25 mouse cellular contexts compared by ENCODE assay signal in the genomic region with DNA sequence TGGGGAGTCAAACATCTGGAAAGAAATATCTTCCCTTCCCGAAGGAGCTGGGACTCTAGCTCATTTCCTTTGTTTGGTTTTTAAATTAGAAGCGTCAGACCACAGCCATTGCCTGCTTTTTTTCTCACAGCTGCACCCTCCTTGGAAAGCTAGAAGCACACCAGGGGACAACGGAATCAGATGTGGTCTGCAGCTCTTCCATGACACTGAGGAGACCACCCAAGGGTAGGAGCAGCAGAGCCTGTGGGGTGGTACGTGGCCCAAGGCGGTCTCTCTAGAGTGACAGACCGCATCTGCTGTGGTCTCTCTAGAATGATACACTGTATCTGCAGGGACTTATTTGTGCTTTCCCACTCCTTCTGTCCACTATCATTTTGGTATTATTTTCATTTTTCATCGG. TPM values are rescaled to one million over a fixed set of nuclear protein-coding genes. Genes with fewer than 3 reads are reported as not detected.
DNase-seq lines count a peak whose midpoint lies in the region; ATAC-seq and TF ChIP-seq lines count a peak whose summit lies in the region.
"Had no signal": no experiment of that assay in that cellular context is flagged by ENCODE, and none has a peak within 500 bp of the region (broad histone marks: within the 10 kb centered on the region; RNA-seq: fewer than 3 reads in every experiment).

No protein-coding gene starts in this region.

- TF ChIP-seq CTCF in intestine, postnatal 0 days (IDR thresholded peaks at IDR 0.05; ENCODE audit: low read depth), result no peak
- no peak for TF ChIP-seq CTCF in stomach, postnatal 0 days (IDR thresholded peaks at IDR 0.05; ENCODE audit: low read depth)

- H3K9ac ChIP-seq in intestine, embryonic 14.5 days (ENCODE audit: low read length), result no peak overlapping the region
- H3K9ac ChIP-seq in intestine, postnatal 0 days (ENCODE audit: low read depth, low read length), result no peak overlapping the region
- H3K9ac ChIP-seq in lung, embryonic 16.5 days (ENCODE audit: low read length), result no peak overlapping the region
- H3K9ac ChIP-seq in intestine, embryonic 16.5 days (ENCODE audit: low read depth, low read length), result no peak overlapping the region
- H3K9ac ChIP-seq in stomach, postnatal 0 days (ENCODE audit: low read length), result no peak overlapping the region
- H3K9ac ChIP-seq: hindbrain, embryonic 15.5 days; liver, embryonic 15.5 days; neural tube, embryonic 15.5 days had no signal

- H3K4me2 ChIP-seq in intestine, embryonic 14.5 days (ENCODE audit: low read length), result no peak overlapping the region; the same call in 1 of the 2 replicates
- H3K4me2 ChIP-seq in intestine, postnatal 0 days (replicated peaks; ENCODE audit: low read depth), result no peak overlapping the region
- no peak overlapping the region for H3K4me2 ChIP-seq in lung, embryonic 16.5 days (ENCODE audit: low read depth, low read length)
- H3K4me2 ChIP-seq in intestine, embryonic 16.5 days (ENCODE audit: low read depth, low read length), result no peak overlapping the region
- H3K4me2 ChIP-seq in stomach, postnatal 0 days (replicated peaks; ENCODE audit: low read depth), result no peak overlapping the region
- H3K4me2 ChIP-seq: hindbrain, embryonic 15.5 days; liver, embryonic 15.5 days; neural tube, embryonic 15.5 days had no signal

- WGBS in intestine, embryonic 14.5 days, result 43% methylated on average over 7 of the region's 7 CpGs
- 68% methylated on average over 7 of the region's 7 CpGs for WGBS in intestine, postnatal 0 days
- WGBS in lung, embryonic 16.5 days, result 43% methylated on average over 7 of the region's 7 CpGs
- 56% methylated on average over 7 of the region's 7 CpGs for WGBS in intestine, embryonic 16.5 days
- WGBS in stomach, postnatal 0 days, result 53% methylated on average over 7 of the region's 7 CpGs

- no peaks in the 10 kb centered on the region for H3K9me3 ChIP-seq in intestine, embryonic 14.5 days (ENCODE audit: control insufficient read depth, low read length)
- no peaks in the 10 kb centered on the region for H3K9me3 ChIP-seq in intestine, postnatal 0 days (ENCODE audit: control insufficient read depth)
- no peaks in the 10 kb centered on the region for H3K9me3 ChIP-seq in lung, embryonic 16.5 days (ENCODE audit: control insufficient read depth, low read length)
- no peaks in the 10 kb centered on the region for H3K9me3 ChIP-seq in intestine, embryonic 16.5 days (ENCODE audit: control insufficient read depth, low read length)
- H3K9me3 ChIP-seq in stomach, postnatal 0 days (ENCODE audit: control insufficient read depth, low read length), result no peaks in the 10 kb centered on the region
- H3K9me3 ChIP-seq: heart, embryonic 10.5 days; hindbrain, embryonic 15.5 days; liver, embryonic 15.5 days; neural tube, embryonic 15.5 days had no signal

- no peak overlapping the region for H3K4me3 ChIP-seq in intestine, embryonic 14.5 days (ENCODE audit: low read depth, low read length)
- no peak overlapping the region for H3K4me3 ChIP-seq in intestine, postnatal 0 days (ENCODE audit: low read depth, low read length)
- no peak overlapping the region for H3K4me3 ChIP-seq in lung, embryonic 16.5 days (ENCODE audit: low read length)
- H3K4me3 ChIP-seq in intestine, embryonic 16.5 days (ENCODE audit: low read length), result no peak overlapping the region
- 0 out of 2 replicates have a peak overlapping the region, but pooled peaks have one; percentile 6 for H3K4me3 ChIP-seq in stomach, postnatal 0 days (ENCODE audit: low read depth, low read length)
- H3K4me3 ChIP-seq: gastrocnemius, adult 2 months; heart, embryonic 10.5 days; hindbrain, embryonic 15.5 days; left cerebral cortex, adult 2 months; liver, embryonic 15.5 days; neural tube, embryonic 15.5 days had no signal

- 0 out of 2 replicates have a peak, but pooled peaks have one; percentile 57 for ATAC-seq in intestine, embryonic 14.5 days (replicated peaks; ENCODE audit: low FRiP score, low TSS enrichment, low read depth)
- ATAC-seq in intestine, postnatal 0 days, result no peak
- peak; percentile 44; the same call in 1 of the 2 replicates for ATAC-seq in lung, embryonic 16.5 days (ENCODE audit: low read depth)
- ATAC-seq in intestine, embryonic 16.5 days, result peak; percentile 49; the same call in 1 of the 2 replicates
- no peak for ATAC-seq in stomach, postnatal 0 days (ENCODE audit: low FRiP score, low TSS enrichment)
- ATAC-seq: CD4-positive, CD25-positive, alpha-beta regulatory T cell, adult 4 months; forebrain, embryonic 14.5 days; midbrain, embryonic 16.5 days had no signal

- peaks cover 3% of the 10 kb centered on the region; the same call in 1 of the 2 replicates for H3K36me3 ChIP-seq in intestine, embryonic 14.5 days (ENCODE audit: control insufficient read depth, insufficient read depth, low read length)
- peaks cover 70% of the 10 kb centered on the region for H3K36me3 ChIP-seq in intestine, postnatal 0 days (ENCODE audit: control insufficient read depth, insufficient read depth)
- H3K36me3 ChIP-seq in lung, embryonic 16.5 days (ENCODE audit: control insufficient read depth, insufficient read depth, low read length), result no peaks in the 10 kb centered on the region
- H3K36me3 ChIP-seq in intestine, embryonic 16.5 days (ENCODE audit: control insufficient read depth, insufficient read depth, low read length), result peaks cover 2% of the 10 kb centered on the region; the same call in 1 of the 2 replicates
- H3K36me3 ChIP-seq in stomach, postnatal 0 days (ENCODE audit: control insufficient read depth, insufficient read depth, low read length), result 0 out of 2 replicates have a peak, but pooled peaks cover 2% of the 10 kb centered on the region
- H3K36me3 ChIP-seq: heart, embryonic 10.5 days; hindbrain, embryonic 15.5 days; liver, embryonic 15.5 days; neural tube, embryonic 15.5 days had no signal

- peaks cover 9% of the 10 kb centered on the region; the same call in 1 of the 2 replicates for H3K4me1 ChIP-seq in intestine, embryonic 14.5 days (replicated peaks; ENCODE audit: control insufficient read depth, insufficient read depth, low read length)
- H3K4me1 ChIP-seq in intestine, postnatal 0 days (replicated peaks; ENCODE audit: control insufficient read depth, insufficient read depth, low read length), result no peaks in the 10 kb centered on the region
- no peaks in the 10 kb centered on the region; the same call in 1 of the 2 replicates for H3K4me1 ChIP-seq in lung, embryonic 16.5 days (replicated peaks; ENCODE audit: control insufficient read depth, insufficient read depth, low read length)
- H3K4me1 ChIP-seq in intestine, embryonic 16.5 days (ENCODE audit: control insufficient read depth, insufficient read depth, low read length), result peaks cover 2% of the 10 kb centered on the region; the same call in 1 of the 2 replicates
- no peaks in the 10 kb centered on the region for H3K4me1 ChIP-seq in stomach, postnatal 0 days (replicated peaks; ENCODE audit: control insufficient read depth, insufficient read depth)
- H3K4me1 ChIP-seq: hindbrain, embryonic 15.5 days; liver, embryonic 15.5 days; neural tube, embryonic 15.5 days had no signal

- TF ChIP-seq EP300 in stomach, postnatal 0 days (optimal IDR thresholded peaks at IDR 0.05), result no peak

- peak overlapping the region; percentile 64; the same call in 1 of the 2 replicates for H3K27ac ChIP-seq in intestine, embryonic 14.5 days (ENCODE audit: low read depth)
- no peak overlapping the region for H3K27ac ChIP-seq in intestine, postnatal 0 days (ENCODE audit: low read depth, low read length)
- H3K27ac ChIP-seq in lung, embryonic 16.5 days (ENCODE audit: low read length), result no peak overlapping the region
- H3K27ac ChIP-seq in intestine, embryonic 16.5 days (ENCODE audit: low read length), result peak overlapping the region; percentile 33; the same call in 1 of the 2 replicates
- no peak overlapping the region for H3K27ac ChIP-seq in stomach, postnatal 0 days (replicated peaks)
- H3K27ac ChIP-seq: gastrocnemius, adult 2 months; heart, embryonic 10.5 days; hindbrain, embryonic 15.5 days; left cerebral cortex, adult 2 months; liver, embryonic 15.5 days; neural tube, embryonic 15.5 days had no signal

- DNase-seq in intestine, embryonic 14.5 days (ENCODE audit: low spot score), result no peak
- no peak for DNase-seq in lung, adult 18-20 months
- DNase-seq in stomach, postnatal 0 days (ENCODE audit: low spot score), result no peak
- no peak for DNase-seq in thymus, postnatal 10 days (ENCODE audit: low spot score in 2 of 2)
- DNase-seq: adrenal gland, postnatal 25 days; cerebellum, adult 8-10 months; cerebellum, postnatal 36 days; gastrocnemius, adult 2 months; kidney, adult 2 months; kidney, postnatal 36 days; liver; right cerebral cortex, adult 18-20 months; right cerebral cortex, postnatal 4 days; thymus, postnatal 14 days had no signal

- no peaks in the 10 kb centered on the region for H3K27me3 ChIP-seq in intestine, embryonic 14.5 days (replicated peaks; ENCODE audit: control insufficient read depth, insufficient read depth, low read length)
- H3K27me3 ChIP-seq in intestine, postnatal 0 days (replicated peaks; ENCODE audit: control insufficient read depth, insufficient read depth, low read length), result no peaks in the 10 kb centered on the region
- H3K27me3 ChIP-seq in lung, embryonic 16.5 days (ENCODE audit: control insufficient read depth, insufficient read depth, low read depth, low read length), result no peaks in the 10 kb centered on the region
- H3K27me3 ChIP-seq in intestine, embryonic 16.5 days (replicated peaks; ENCODE audit: control insufficient read depth, insufficient read depth, low read length), result no peaks in the 10 kb centered on the region
- no peaks in the 10 kb centered on the region for H3K27me3 ChIP-seq in stomach, postnatal 0 days (ENCODE audit: control insufficient read depth, insufficient read depth, low read length)
- H3K27me3 ChIP-seq: hindbrain, embryonic 15.5 days; liver, embryonic 15.5 days; neural tube, embryonic 15.5 days had no signal

RNA-seq across cellular contexts. Expression of a gene that starts 39.2 kb away (rescaled TPM):
- 6.3 and 7.2 TPM in 2 replicates for polyA plus RNA-seq in intestine, embryonic 14.5 days (2014; fragmentation: Nextera tagmentation; extraction: Ambion mirVana)
- 23.4 and 24.3 TPM in 2 replicates for polyA plus RNA-seq in intestine, postnatal 0 days (2015; fragmentation: Nextera tagmentation; extraction: Ambion mirVana)
- polyA plus RNA-seq in lung, embryonic 16.5 days (2015; fragmentation: Nextera tagmentation; extraction: Ambion mirVana), result 1.4 and 1.8 TPM in 2 replicates
- polyA plus RNA-seq in intestine, embryonic 16.5 days (2015; fragmentation: Nextera tagmentation; extraction: Ambion mirVana), result 7.0 and 8.4 TPM in 2 replicates
- 3.2 and 3.8 TPM in 2 replicates for polyA plus RNA-seq in stomach, postnatal 0 days (2015; fragmentation: Nextera tagmentation; extraction: Ambion mirVana)

Comparison
In these comparisons a context has a peak if more than half of its experiments do, and no peak if none do; other contexts are left out.
1. ATAC-seq: peak in intestine, embryonic 14.5 days (single experiment), lung, embryonic 16.5 days (single experiment) and intestine, embryonic 16.5 days (single experiment); none in intestine, postnatal 0 days (single experiment) and stomach, postnatal 0 days (single experiment).
2. H3K27ac ChIP-seq: peak in intestine, embryonic 14.5 days (single experiment) and intestine, embryonic 16.5 days (single experiment); none in intestine, postnatal 0 days (single experiment), lung, embryonic 16.5 days (single experiment) and stomach, postnatal 0 days (single experiment).